Mouse (Mus musculus) intestine, embryonic 15.5 days (tissue): ENCODE data around the gene Hoxd8. TPM values are rescaled to one million over a fixed set of nuclear protein-coding genes. Genes with fewer than 3 reads are reported as not detected.

Experiments
- ATAC-seq: fragments of 200-750 bp; cut with Nextera tagmentation; 2 replicates; pipeline ENCODE4 v1.8.0; 2017; ENCODE audit warnings: moderate TSS enrichment, moderate library complexity
- H3K27ac ChIP-seq: fragments of 300-500 bp; sonication (generic); 2 replicates; pipeline ENCODE4 v1.5.1; 2015; ENCODE audit warnings: mild to moderate bottlenecking, inconsistent platforms
- H3K27me3 ChIP-seq: fragments of 300-500 bp; sonication (generic); replicated peaks from 2 replicates; pipeline ENCODE4 v1.6.1; 2015; ENCODE audit warnings: inconsistent platforms
- H3K36me3 ChIP-seq: fragments of 300-500 bp; sonication (generic); 2 replicates; pipeline ENCODE4 v1.6.1; 2015; ENCODE audit warnings: inconsistent platforms
- H3K4me1 ChIP-seq: fragments of 300-500 bp; sonication (generic); replicated peaks from 2 replicates; pipeline ENCODE4 v1.6.1; 2015; ENCODE audit warnings: inconsistent platforms
- H3K4me2 ChIP-seq: fragments of 300-500 bp; sonication (generic); replicated peaks from 2 replicates; pipeline ENCODE4 v1.6.1; 2015; ENCODE audit warnings: mild to moderate bottlenecking, inconsistent platforms
- H3K4me3 ChIP-seq: fragments of 300-500 bp; sonication (generic); replicated peaks from 2 replicates; pipeline ENCODE4 v1.5.1; 2015; ENCODE audit warnings: inconsistent platforms
- H3K9ac ChIP-seq: fragments of 300-500 bp; sonication (generic); 2 replicates; pipeline ENCODE4 v1.6.1; 2015; ENCODE audit warnings: inconsistent platforms
- H3K9me3 ChIP-seq: fragments of 300-500 bp; sonication (generic); 2 replicates; pipeline ENCODE4 v1.6.1; 2016; ENCODE audit warnings: inconsistent platforms
- WGBS: fragments of 180-500 bp; shearing (Covaris S2); methylation state at CpG from one replicate; pipeline ENCODE4 v1.1.7; 2015; 5-methylcytosine and 5-hydroxymethylcytosine counted together
- microRNA counts: library from miRNA; unstranded; fragments of <30 nt; microRNA quantifications from one replicate; lab custom pipeline; 2016
- polyA plus RNA-seq: library from polyadenylated mRNA; unstranded; fragments of >200 nt; fragmentation: Nextera tagmentation; extraction: Ambion mirVana; gene quantifications from 2 replicates; pipeline ENCODE4 v1.2.1, GENCODE M21; 2015

Gene Hoxd8
- polyA plus RNA-seq, 1 experiment from 2014 or later: 5.1 TPM

GRCm38 (mm10) chr2:74750731-74751250 is 46.4 kb downstream of the Hoxd8 start:
- Histone ChIP-seq H3K4me3 (no peak overlapping the region), H3K36me3 (no peaks in the 10 kb centered on the region), H3K4me1 (peaks cover 21% of the 10 kb centered on the region), H3K27me3 (peaks cover 80% of the 10 kb centered on the region), H3K9ac (no peak overlapping the region), H3K9me3 (no peaks in the 10 kb centered on the region), H3K4me2 (no peak overlapping the region), H3K27ac (no peak overlapping the region)
- 44% methylated on average over 5 of the region's 5 CpGs for WGBS
- no peak for ATAC-seq

- WGBS: 85% methylated on average over 1 of the region's 1 CpGs
- Histone ChIP-seq H3K4me1 (peaks cover 21% of the 10 kb centered on the region), H3K27me3 (peaks cover 70% of the 10 kb centered on the region), H3K27ac (no peak overlapping the region), H3K4me2 (no peak overlapping the region), H3K4me3 (no peak overlapping the region), H3K9ac (no peak overlapping the region), H3K9me3 (no peaks in the 10 kb centered on the region), H3K36me3 (no peaks in the 10 kb centered on the region)
- no peak for ATAC-seq
These were observed 47.4 kb downstream of the Hoxd8 start for GRCm38 (mm10) chr2:74751861-74752260.

GRCm38 (mm10) chr2:74752431-74753174 is 48.2 kb downstream of the Hoxd8 start:
- Histone ChIP-seq H3K9ac (peak overlapping the region; percentile 23; the same call in 1 of the 2 replicates), H3K27ac (no peak overlapping the region), H3K4me1 (peaks cover 21% of the 10 kb centered on the region), H3K36me3 (no peaks in the 10 kb centered on the region), H3K27me3 (peaks cover 62% of the 10 kb centered on the region), H3K4me2 (peak overlapping the region; percentile 73), H3K9me3 (no peaks in the 10 kb centered on the region), H3K4me3 (peak overlapping the region; percentile 34)
- 4% methylated on average over 45 of the region's 45 CpGs for WGBS
- ATAC-seq: peak; percentile 40; the same call in 1 of the 2 replicates

GRCm38 (mm10) chr2:74753175-74753523 is 48.7 kb downstream of the Hoxd8 start:
- WGBS: 5% methylated on average over 25 of the region's 25 CpGs

GRCm38 (mm10) chr2:74753711-74754110 is 49.3 kb downstream of the Hoxd8 start:
- Histone ChIP-seq H3K4me2 (no peak overlapping the region), H3K27me3 (peaks cover 57% of the 10 kb centered on the region)

More at GRCm38 (mm10) chr2:74753175-74753523, 48.7 kb downstream of the Hoxd8 start:
- Histone ChIP-seq H3K4me2 (peak overlapping the region; percentile 73), H3K4me3 (peak overlapping the region; percentile 34), H3K27me3 (peaks cover 61% of the 10 kb centered on the region), H3K4me1 (peaks cover 21% of the 10 kb centered on the region), H3K27ac (no peak overlapping the region), H3K9me3 (no peaks in the 10 kb centered on the region), H3K36me3 (no peaks in the 10 kb centered on the region), H3K9ac (no peak overlapping the region)
- peak; percentile 39 for ATAC-seq

More at GRCm38 (mm10) chr2:74753711-74754110, 49.3 kb downstream of the Hoxd8 start:
- H3K27ac ChIP-seq: no peak overlapping the region
- no peak overlapping the region for H3K9ac ChIP-seq
- WGBS: 37% methylated on average over 5 of the region's 5 CpGs
- H3K9me3 ChIP-seq: no peaks in the 10 kb centered on the region
- ATAC-seq: no peak
- H3K36me3 ChIP-seq: no peaks in the 10 kb centered on the region
- H3K4me1 ChIP-seq: peaks cover 21% of the 10 kb centered on the region
- H3K4me3 ChIP-seq: no peak overlapping the region

MicroRNAs within 50 kb of the gene (microRNA counts, 519-probe panel; counts per million panel counts)
- 3,456 counts per million, percentile 85 among the panel's probes with 10 or more counts for microRNA mmu-miR-10b (lab: Ali Mortazavi, UCI)

Other genes with a start within 250 kb of the Hoxd8 start
- 19.0 and 25.7 TPM in 2 replicates for gene Lnpk, start 125.2 kb upstream of the Hoxd8 start, polyA plus RNA-seq
- gene Evx2, start 45.1 kb upstream of the Hoxd8 start, polyA plus RNA-seq: 0.04 TPM in 1 of 2 replicates, not detected in the other
- gene Hoxd13, start 36.3 kb upstream of the Hoxd8 start, polyA plus RNA-seq: 0.67 and 0.77 TPM in 2 replicates
- gene Hoxd12, start 29.6 kb upstream of the Hoxd8 start, polyA plus RNA-seq: 0.45 and 1.1 TPM in 2 replicates
- 1.2 and 2.3 TPM in 2 replicates for gene Hoxd11, start 25.1 kb upstream of the Hoxd8 start, polyA plus RNA-seq
- 4.8 and 7.9 TPM in 2 replicates for gene Hoxd10, start 12.7 kb upstream of the Hoxd8 start, polyA plus RNA-seq
- gene Hoxd9, start 6.9 kb upstream of the Hoxd8 start, polyA plus RNA-seq: 4.4 and 5.9 TPM in 2 replicates
- 18.8 and 19.2 TPM in 2 replicates for gene Hoxd3, start 7.3 kb downstream of the Hoxd8 start, polyA plus RNA-seq
- 1.2 and 1.6 TPM in 2 replicates for gene Hoxd4, start 7.3 kb downstream of the Hoxd8 start, polyA plus RNA-seq
- 0.55 and 0.73 TPM in 2 replicates for gene Gm28230, start 22.1 kb downstream of the Hoxd8 start, polyA plus RNA-seq
- 0.09 and 0.10 TPM in 2 replicates for gene Hoxd1, start 58.4 kb downstream of the Hoxd8 start, polyA plus RNA-seq
- gene Mtx2, start 121.2 kb downstream of the Hoxd8 start, polyA plus RNA-seq: 112 and 126 TPM in 2 replicates